Mouse (Mus musculus) embryonic facial prominence, embryonic 10.5 days (tissue): ENCODE measurements at regions not wholly inside any gene's neighbourhood (a gene's known extent, or its start where the extent isn't known, plus 50 kb on each side); places are given as distances from the start of the nearest gene placed in this dataset.
A peak's percentile ranks its signal among the peaks of the same experiment; 100 is the strongest.

ENCODE experiments used
- DNase-seq: peaks from one replicate; pipeline ENCODE4 v3.0.0-alpha.2; 2017; ENCODE audit warnings: low spot score
- H3K27ac ChIP-seq: fragments of 300-500 bp; sonication (generic); replicated peaks from 2 replicates; pipeline ENCODE4 v1.5.1; 2016; ENCODE audit warnings: mild to moderate bottlenecking
- H3K27me3 ChIP-seq: fragments of 300-500 bp; sonication (generic); replicated peaks from 2 replicates; pipeline ENCODE4 v1.6.1; 2016; ENCODE audit warnings: low read depth, mild to moderate bottlenecking; ENCODE audit not compliant: poor library complexity, severe bottlenecking
- H3K36me3 ChIP-seq: fragments of 300-500 bp; sonication (generic); replicated peaks from 2 replicates; pipeline ENCODE4 v1.6.1; 2016; ENCODE audit warnings: mild to moderate bottlenecking, moderate library complexity
- H3K4me1 ChIP-seq: fragments of 300-500 bp; sonication (generic); 2 replicates; pipeline ENCODE4 v1.6.1; 2016
- H3K4me3 ChIP-seq: fragments of 300-500 bp; sonication (generic); 2 replicates; pipeline ENCODE4 v1.5.1; 2016; ENCODE audit warnings: mild to moderate bottlenecking, moderate library complexity
- H3K9me3 ChIP-seq: fragments of 300-500 bp; sonication (generic); 2 replicates; pipeline ENCODE4 v1.6.1; 2016; ENCODE audit warnings: mild to moderate bottlenecking
- WGBS: fragments of 180-500 bp; shearing (Covaris S2); methylation state at CpG from one replicate; pipeline ENCODE4 v1.1.7; 2016; 5-methylcytosine and 5-hydroxymethylcytosine counted together

GRCm38 (mm10) chr10:51233592-51233991 lies 246.8 kb upstream of the Gm49339 start:
- H3K9me3 ChIP-seq: no peaks in the 10 kb centered on the region
- H3K4me3 ChIP-seq: no peak overlapping the region
- no peaks in the 10 kb centered on the region for H3K36me3 ChIP-seq
- DNase-seq: no peak
- no peaks in the 10 kb centered on the region for H3K27me3 ChIP-seq
- H3K27ac ChIP-seq: no peak overlapping the region
- WGBS: 77% methylated on average over 2 of the region's 2 CpGs
- H3K4me1 ChIP-seq: peaks cover 7% of the 10 kb centered on the region; the same call in 1 of the 2 replicates

DNA sequence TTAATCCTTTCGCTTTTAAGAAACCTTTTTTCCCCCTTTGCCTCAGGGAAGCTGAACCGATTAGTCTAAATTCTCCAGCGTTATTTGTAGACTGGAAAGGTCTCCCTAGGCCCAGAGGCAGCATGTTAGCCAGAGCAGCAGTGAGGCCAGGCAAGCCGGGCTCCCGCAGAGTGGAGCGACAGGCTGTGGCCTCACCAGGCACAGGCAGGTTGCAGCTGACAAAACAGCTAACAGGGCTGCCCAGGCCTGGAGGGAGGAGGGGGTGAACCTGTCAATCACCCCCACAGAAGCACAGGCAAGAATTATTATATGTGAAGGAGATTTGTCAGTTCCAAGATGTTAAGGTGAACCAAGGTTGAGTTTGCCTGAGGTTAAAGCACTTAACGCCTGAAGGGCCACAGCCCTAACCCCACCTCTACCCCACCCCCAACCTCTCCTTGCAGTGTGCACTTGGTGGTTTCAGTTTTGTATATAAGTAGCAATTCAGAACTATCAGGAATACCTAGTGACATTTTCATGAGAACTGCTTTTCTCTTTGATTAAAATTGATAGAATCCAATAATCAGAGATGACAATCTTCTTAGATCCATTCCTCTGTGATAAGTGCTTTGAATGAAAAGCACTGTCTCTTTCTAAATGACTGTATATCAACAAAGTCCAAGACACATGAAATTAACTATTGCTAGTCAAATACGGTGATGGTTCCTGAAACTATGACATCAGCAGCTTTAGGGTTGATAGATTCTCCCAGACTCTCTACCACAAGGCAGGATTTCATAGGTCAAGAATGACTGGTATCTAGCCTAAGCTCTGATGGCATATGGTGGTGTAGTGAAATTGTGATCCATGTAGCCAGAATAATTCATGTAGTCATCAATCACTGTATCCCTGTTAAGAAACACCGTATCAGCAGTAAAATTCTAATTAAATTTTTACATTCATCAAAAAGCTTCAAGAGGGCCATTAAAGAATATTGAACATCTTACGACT lies 244.5 kb upstream of the Gm49339 start:
- WGBS: 29% methylated on average over 10 of the region's 10 CpGs
- H3K4me3 ChIP-seq: no peak overlapping the region
- H3K36me3 ChIP-seq: no peaks in the 10 kb centered on the region
- H3K27me3 ChIP-seq: no peaks in the 10 kb centered on the region
- no peaks in the 10 kb centered on the region for H3K9me3 ChIP-seq
- H3K27ac ChIP-seq: no peak overlapping the region
- peaks cover 7% of the 10 kb centered on the region; the same call in 1 of the 2 replicates for H3K4me1 ChIP-seq
- DNase-seq: peak; percentile 74

GRCm38 (mm10) chr10:51238103-51238502 lies 242.3 kb upstream of the Gm49339 start:
- Histone ChIP-seq H3K36me3 (no peaks in the 10 kb centered on the region), H3K4me1 (peaks cover 7% of the 10 kb centered on the region; the same call in 1 of the 2 replicates), H3K4me3 (no peak overlapping the region), H3K27me3 (no peaks in the 10 kb centered on the region), H3K9me3 (no peaks in the 10 kb centered on the region), H3K27ac (no peak overlapping the region)
- DNase-seq: no peak

DNA sequence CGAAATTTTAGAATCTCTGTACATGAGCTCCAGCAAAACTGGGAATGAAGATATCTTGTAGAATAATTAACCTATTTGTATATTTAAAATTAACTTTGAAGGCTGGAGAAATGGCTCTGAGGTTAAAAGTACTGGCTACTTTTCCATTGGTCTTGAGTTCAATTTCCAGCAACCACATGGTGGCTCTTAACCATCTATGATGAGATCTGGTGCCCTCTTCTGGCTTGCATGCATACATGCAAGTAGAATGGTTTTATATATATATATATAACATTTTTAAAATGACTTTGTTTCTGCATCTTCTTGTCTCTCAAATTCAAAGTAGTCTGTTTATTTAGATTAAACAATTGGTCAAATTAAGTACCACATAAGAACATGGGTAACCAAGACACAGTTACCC lies 227.0 kb upstream of the Gm49339 start:
- peaks cover 14% of the 10 kb centered on the region for H3K27me3 ChIP-seq
- H3K4me1 ChIP-seq: peaks cover 6% of the 10 kb centered on the region; the same call in 1 of the 2 replicates
- no peak overlapping the region for H3K27ac ChIP-seq
- no peaks in the 10 kb centered on the region for H3K36me3 ChIP-seq
- 91% methylated on average over 1 of the region's 1 CpGs for WGBS
- DNase-seq: no peak
- H3K4me3 ChIP-seq: no peak overlapping the region
- H3K9me3 ChIP-seq: no peaks in the 10 kb centered on the region

DNA sequence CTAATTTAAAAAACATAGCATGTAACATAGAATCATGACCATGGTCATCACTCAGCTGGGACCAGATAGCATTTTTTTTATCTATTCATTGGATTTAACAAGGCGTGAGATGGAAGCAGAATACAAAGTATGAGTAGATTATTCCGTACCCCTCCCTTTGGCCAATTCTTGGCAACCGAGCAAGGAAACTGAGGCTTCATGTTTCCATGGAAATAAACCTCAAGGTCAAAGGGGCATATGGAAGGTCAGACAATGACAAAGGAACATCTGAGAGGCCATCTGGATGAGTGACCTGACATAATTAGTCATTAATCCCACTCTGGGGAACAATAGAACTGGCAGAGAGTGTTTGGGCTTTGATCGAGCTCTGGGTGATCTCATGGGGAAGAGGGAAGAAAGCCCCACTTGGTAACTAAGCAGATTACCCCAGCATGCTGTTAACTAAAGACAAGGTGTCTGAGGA lies 222.8 kb upstream of the Gm49339 start:
- H3K4me3 ChIP-seq: no peak overlapping the region
- H3K4me1 ChIP-seq: peaks cover 6% of the 10 kb centered on the region; the same call in 1 of the 2 replicates
- no peak overlapping the region for H3K27ac ChIP-seq
- no peaks in the 10 kb centered on the region for H3K36me3 ChIP-seq
- WGBS: 13% methylated on average over 4 of the region's 4 CpGs
- DNase-seq: peak; percentile 11
- peaks cover 40% of the 10 kb centered on the region for H3K27me3 ChIP-seq
- no peaks in the 10 kb centered on the region for H3K9me3 ChIP-seq

GRCm38 (mm10) chr10:51271364-51271763 lies 209.0 kb upstream of the Gm49339 start:
- DNase-seq: peak; percentile 9
- no peak overlapping the region for H3K4me3 ChIP-seq
- H3K36me3 ChIP-seq: no peaks in the 10 kb centered on the region
- H3K4me1 ChIP-seq: peaks cover 3% of the 10 kb centered on the region; the same call in 1 of the 2 replicates
- H3K27me3 ChIP-seq: no peaks in the 10 kb centered on the region
- no peak overlapping the region for H3K27ac ChIP-seq
- 96% methylated on average over 1 of the region's 1 CpGs for WGBS
- H3K9me3 ChIP-seq: no peaks in the 10 kb centered on the region

DNA sequence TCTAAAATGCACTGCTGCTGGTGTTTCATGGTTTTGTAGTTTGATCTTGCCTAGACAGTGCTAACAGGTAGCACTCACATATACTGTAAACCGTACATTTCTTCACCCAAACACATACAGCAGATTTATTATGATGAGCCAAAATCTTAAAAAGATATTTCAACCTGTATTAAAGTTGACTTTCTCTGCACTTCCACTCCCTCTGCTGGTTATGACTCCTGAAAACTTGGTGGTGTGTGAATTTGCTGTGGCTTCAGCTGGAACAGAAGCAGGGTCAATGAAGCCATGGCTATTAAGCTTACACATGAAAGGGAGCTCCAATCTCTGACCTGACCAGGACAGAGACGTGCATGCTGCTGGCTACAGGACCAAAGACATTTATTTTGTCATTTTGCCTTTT lies 202.2 kb upstream of the Gm49339 start:
- no peak overlapping the region for H3K27ac ChIP-seq
- H3K4me3 ChIP-seq: no peak overlapping the region
- no peaks in the 10 kb centered on the region for H3K9me3 ChIP-seq
- WGBS: 73% methylated on average over 2 of the region's 2 CpGs
- H3K27me3 ChIP-seq: no peaks in the 10 kb centered on the region
- no peaks in the 10 kb centered on the region for H3K4me1 ChIP-seq
- no peaks in the 10 kb centered on the region for H3K36me3 ChIP-seq
- DNase-seq: no peak

GRCm38 (mm10) chr10:51282451-51282850 lies 198.0 kb upstream of the Gm49339 start:
- Histone ChIP-seq H3K27me3 (no peaks in the 10 kb centered on the region), H3K27ac (no peak overlapping the region), H3K36me3 (no peaks in the 10 kb centered on the region), H3K9me3 (no peaks in the 10 kb centered on the region), H3K4me1 (no peaks in the 10 kb centered on the region), H3K4me3 (no peak overlapping the region)
- no peak for DNase-seq
- WGBS: 47% methylated on average over 1 of the region's 1 CpGs

DNA sequence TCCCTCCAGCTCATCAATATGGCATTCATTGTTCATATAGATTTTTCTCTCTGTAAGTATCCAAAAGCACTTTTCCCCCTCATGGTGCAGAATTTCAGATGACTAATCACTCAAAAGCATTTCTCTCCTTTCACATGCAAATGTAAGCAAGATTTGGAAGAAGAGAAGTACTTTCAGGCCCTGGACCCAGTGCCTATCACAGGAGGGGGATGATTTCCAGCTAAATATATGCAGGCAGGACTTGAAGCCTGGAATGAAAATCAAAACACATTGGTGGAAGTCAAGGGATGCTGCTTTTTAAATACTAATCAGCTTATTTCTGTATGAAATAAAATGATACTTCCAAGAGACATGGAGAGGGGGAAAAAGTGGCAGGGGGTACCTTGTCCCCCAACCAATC lies 195.9 kb upstream of the Gm49339 start:
- Histone ChIP-seq H3K36me3 (no peaks in the 10 kb centered on the region), H3K27ac (no peak overlapping the region), H3K9me3 (no peaks in the 10 kb centered on the region), H3K27me3 (no peaks in the 10 kb centered on the region), H3K4me1 (no peaks in the 10 kb centered on the region; the same call in 1 of the 2 replicates), H3K4me3 (no peak overlapping the region)
- DNase-seq: no peak

- Histone ChIP-seq H3K36me3 (no peaks in the 10 kb centered on the region), H3K9me3 (no peaks in the 10 kb centered on the region), H3K27ac (no peak overlapping the region), H3K4me1 (no peaks in the 10 kb centered on the region; the same call in 1 of the 2 replicates), H3K27me3 (no peaks in the 10 kb centered on the region), H3K4me3 (no peak overlapping the region)
- WGBS: 28% methylated on average over 4 of the region's 4 CpGs
- DNase-seq: no peak
Measured at GRCm38 (mm10) chr10:51287852-51288251, 192.6 kb upstream of the Gm49339 start.

DNA sequence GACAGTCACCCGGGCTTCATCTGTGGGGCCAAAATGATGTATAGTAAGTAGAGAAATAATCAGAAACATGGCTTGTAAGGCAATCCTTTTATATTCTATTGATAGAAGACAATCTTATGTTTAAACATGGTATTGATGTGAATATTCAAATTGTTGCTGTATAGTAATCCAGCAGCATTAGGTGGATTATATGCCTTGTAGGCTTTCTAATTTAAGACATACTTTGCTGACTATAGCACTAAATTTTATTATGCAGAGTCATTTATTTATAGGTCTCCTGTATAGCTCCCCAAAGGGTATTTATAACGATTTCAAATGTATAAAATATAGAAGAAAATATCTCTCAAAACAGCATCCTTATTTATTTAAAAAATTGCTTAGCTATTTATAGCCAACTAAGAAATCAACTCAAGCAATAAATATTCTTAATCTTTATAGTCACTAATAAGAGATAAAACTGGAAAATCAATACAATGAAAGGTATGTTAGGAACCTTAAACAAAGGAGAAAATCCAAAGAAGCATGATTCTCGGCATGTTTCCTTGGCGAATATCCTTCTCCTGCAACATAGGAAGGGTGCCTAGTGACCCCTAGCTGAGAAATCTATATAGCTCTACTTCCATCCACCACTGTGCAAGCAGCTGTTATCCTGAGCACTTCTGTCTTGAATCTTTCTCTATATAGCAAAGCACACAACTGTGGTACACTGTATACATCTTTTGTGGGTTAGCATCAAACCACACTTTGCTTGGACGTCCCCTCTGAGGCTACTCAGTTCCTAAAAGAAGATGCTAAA lies 188.8 kb upstream of the Gm49339 start:
- Histone ChIP-seq H3K27ac (no peak overlapping the region), H3K4me3 (no peak overlapping the region), H3K36me3 (no peaks in the 10 kb centered on the region), H3K27me3 (no peaks in the 10 kb centered on the region), H3K4me1 (no peaks in the 10 kb centered on the region; the same call in 1 of the 2 replicates), H3K9me3 (no peaks in the 10 kb centered on the region)
- no peak for DNase-seq
- WGBS: 50% methylated on average over 5 of the region's 5 CpGs

GRCm38 (mm10) chr10:51312814-51313213 lies 167.6 kb upstream of the Gm49339 start:
- no peaks in the 10 kb centered on the region for H3K4me1 ChIP-seq
- no peaks in the 10 kb centered on the region for H3K36me3 ChIP-seq
- H3K9me3 ChIP-seq: no peaks in the 10 kb centered on the region
- no peak overlapping the region for H3K27ac ChIP-seq
- H3K4me3 ChIP-seq: no peak overlapping the region
- no peak for DNase-seq
- no peaks in the 10 kb centered on the region for H3K27me3 ChIP-seq
